Mouse (Mus musculus) spleen, adult 2 months (tissue): ENCODE measurements around the gene Fermt3.

Experiments
- CTCF ChIP-seq: fragments of 200-500 bp; IDR thresholded peaks from 2 replicates; pipeline ENCODE4 v1.5.1; 2011; ENCODE audit warnings: mild to moderate bottlenecking, inconsistent platforms; ENCODE audit not compliant: insufficient read depth, insufficient read length, insufficient replicate concordance; ENCODE audit errors: extremely low read depth
- POLR2A ChIP-seq: fragments of 200-500 bp; IDR thresholded peaks from 2 replicates; pipeline ENCODE4 v1.6.1; 2011; ENCODE audit warnings: low read depth, low read length, inconsistent platforms

DNA sequence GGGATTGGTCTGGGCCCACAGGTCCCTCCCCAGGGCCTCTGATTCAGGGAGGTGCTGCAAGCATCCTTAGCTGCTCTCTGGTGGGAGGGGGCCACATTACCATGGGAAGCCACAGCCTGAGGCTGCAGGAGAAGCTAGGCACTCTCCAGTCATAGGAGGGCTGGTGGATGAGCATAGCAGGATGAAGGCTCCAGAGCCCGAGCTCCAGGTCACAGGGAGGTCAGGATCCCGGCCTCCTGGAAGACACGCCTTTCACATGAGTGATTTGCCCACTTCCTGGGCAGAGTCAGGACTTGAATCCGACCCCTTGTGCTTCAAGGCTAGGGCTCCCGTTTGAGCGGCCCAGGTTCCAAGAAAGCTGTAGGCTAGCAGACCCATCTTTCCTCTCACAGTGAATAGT is 47.6 kb downstream of the Fermt3 start:
- TF ChIP-seq POLR2A (no peak), CTCF (no peak)
